Mouse (Mus musculus) myocyte (in vitro differentiated cells): ENCODE data around the gene Bicdl1.

Experiments
- MAX ChIP-seq: IDR thresholded peaks from one replicate; pipeline ENCODE4 v1.6.1; 2011; ENCODE audit warnings: low read depth, mild to moderate bottlenecking, control low read depth
- POLR2A ChIP-seq: IDR thresholded peaks from one replicate; pipeline ENCODE4 v1.6.1; 2011; ENCODE audit warnings: low read depth, mild to moderate bottlenecking, control low read depth, moderate library complexity; ENCODE audit not compliant: insufficient read length
- TCF12 ChIP-seq: IDR thresholded peaks from one replicate; pipeline ENCODE4 v1.6.1; 2011; ENCODE audit warnings: mild to moderate bottlenecking, control low read depth; ENCODE audit not compliant: poor library complexity, insufficient read depth, severe bottlenecking
- USF1 ChIP-seq: IDR thresholded peaks from one replicate; pipeline ENCODE4 v1.6.1; 2011; ENCODE audit warnings: low read depth, mild to moderate bottlenecking, control low read depth, moderate library complexity

GRCm38 (mm10) chr5:115745319-115745718, 13.9 kb upstream of the Bicdl1 start:
- TF ChIP-seq POLR2A (no peak), MAX (no peak), TCF12 (no peak), USF1 (no peak)
